Mouse (Mus musculus) heart, embryonic 11.5 days (tissue): ENCODE measurements around the gene Jazf1. TPM values are rescaled to one million over a fixed set of nuclear protein-coding genes. Genes with fewer than 3 reads are reported as not detected.

Experiments used
- ATAC-seq: fragments of 200-750 bp; cut with Nextera tagmentation; replicated peaks from 2 replicates; pipeline ENCODE4 v1.8.0; 2017; ENCODE audit warnings: moderate library complexity; ENCODE audit not compliant: insufficient number of reproducible peaks, low FRiP score, low TSS enrichment
- H3K27ac ChIP-seq: fragments of 300-500 bp; sonication (generic); 2 replicates; pipeline ENCODE4 v1.5.1; 2014; ENCODE audit warnings: mild to moderate bottlenecking, low read depth, low read length
- H3K27me3 ChIP-seq: fragments of 300-500 bp; sonication (generic); 2 replicates; pipeline ENCODE4 v1.6.1; 2014; ENCODE audit warnings: mild to moderate bottlenecking, low read length, mixed read lengths; ENCODE audit not compliant: control insufficient read depth, insufficient read depth
- H3K36me3 ChIP-seq: fragments of 300-500 bp; sonication (generic); 2 replicates; pipeline ENCODE4 v1.6.1; 2014; ENCODE audit warnings: mild to moderate bottlenecking, low read length, moderate library complexity, mixed read lengths; ENCODE audit not compliant: control insufficient read depth, insufficient read depth
- H3K4me1 ChIP-seq: fragments of 300-500 bp; sonication (generic); 2 replicates; pipeline ENCODE4 v1.6.1; 2014; ENCODE audit warnings: low read length; ENCODE audit not compliant: control insufficient read depth, insufficient read depth
- H3K4me2 ChIP-seq: fragments of 300-500 bp; sonication (generic); 2 replicates; pipeline ENCODE4 v1.6.1; 2014; ENCODE audit warnings: mild to moderate bottlenecking, moderate library complexity
- H3K4me3 ChIP-seq: fragments of 300-500 bp; sonication (generic); 2 replicates; pipeline ENCODE4 v1.5.1; 2014; ENCODE audit warnings: low read depth, low read length
- H3K9ac ChIP-seq: fragments of 300-500 bp; sonication (generic); 2 replicates; pipeline ENCODE4 v1.6.1; 2014; ENCODE audit warnings: mild to moderate bottlenecking, low read depth, low read length, moderate library complexity
- H3K9me3 ChIP-seq: fragments of 300-500 bp; sonication (generic); replicated peaks from 2 replicates; pipeline ENCODE4 v1.6.1; 2016; ENCODE audit warnings: low read length; ENCODE audit not compliant: control insufficient read depth
- WGBS: fragments of 180-500 bp; shearing (Covaris S2); extraction: QIAGEN DNeasy Blood & Tissue Kit; methylation state at CpG from one replicate; pipeline ENCODE4 v1.1.7; 2014; ENCODE audit not compliant: insufficient replicate concordance; 5-methylcytosine and 5-hydroxymethylcytosine counted together
- polyA plus RNA-seq: library from polyadenylated mRNA; unstranded; fragments of >200 nt; fragmentation: Nextera tagmentation; extraction: Ambion mirVana; gene quantifications from 2 replicates; pipeline ENCODE4 v1.2.1, GENCODE M21; 2014

The Jazf1 gene
- polyA plus RNA-seq, 1 experiment from 2014 or later: 11.5 TPM

DNA sequence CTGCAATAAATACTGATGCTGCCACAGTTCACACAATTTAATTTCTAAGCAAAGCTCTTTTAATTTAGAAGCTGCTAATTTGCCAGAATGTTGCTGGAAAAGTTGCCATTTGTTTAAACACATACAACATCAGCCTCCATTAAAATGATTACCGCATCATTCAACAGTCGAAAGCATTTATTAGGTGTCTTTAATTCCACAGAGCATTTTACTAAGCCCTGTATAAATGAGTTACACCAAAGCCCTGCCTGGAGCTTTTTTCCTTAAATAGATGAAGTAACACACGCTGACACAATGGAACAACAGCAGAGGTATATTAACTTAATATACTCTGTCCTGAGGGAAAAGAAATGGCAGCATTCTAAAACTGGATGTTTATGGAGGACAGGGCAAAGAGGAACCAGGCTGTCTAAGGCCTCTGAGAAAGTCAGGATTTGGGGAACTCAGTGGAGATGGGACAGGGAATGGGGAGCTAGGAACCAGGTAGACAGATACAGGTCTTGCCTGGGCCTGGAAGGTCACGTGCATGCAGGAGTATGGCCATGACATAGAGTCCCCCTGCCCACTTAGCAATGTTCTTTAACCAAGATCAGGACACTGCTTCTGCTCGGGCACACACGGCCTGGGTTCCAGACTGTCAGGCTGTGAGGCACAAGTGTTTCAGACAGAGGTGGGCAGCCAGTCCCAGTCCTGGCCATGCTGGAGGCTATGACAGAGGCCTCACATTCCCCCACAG, 80.4 kb downstream of the Jazf1 start:
- ATAC-seq: no peak
- no peaks in the 10 kb centered on the region for H3K27me3 ChIP-seq
- 78% methylated on average over 6 of the region's 6 CpGs for WGBS
- H3K9ac ChIP-seq: no peak overlapping the region
- H3K9me3 ChIP-seq: no peaks in the 10 kb centered on the region
- H3K4me1 ChIP-seq: 0 out of 2 replicates have a peak, but pooled peaks cover 2% of the 10 kb centered on the region
- H3K4me3 ChIP-seq: no peak overlapping the region
- no peak overlapping the region for H3K27ac ChIP-seq
- no peak overlapping the region for H3K4me2 ChIP-seq
- H3K36me3 ChIP-seq: no peaks in the 10 kb centered on the region

DNA sequence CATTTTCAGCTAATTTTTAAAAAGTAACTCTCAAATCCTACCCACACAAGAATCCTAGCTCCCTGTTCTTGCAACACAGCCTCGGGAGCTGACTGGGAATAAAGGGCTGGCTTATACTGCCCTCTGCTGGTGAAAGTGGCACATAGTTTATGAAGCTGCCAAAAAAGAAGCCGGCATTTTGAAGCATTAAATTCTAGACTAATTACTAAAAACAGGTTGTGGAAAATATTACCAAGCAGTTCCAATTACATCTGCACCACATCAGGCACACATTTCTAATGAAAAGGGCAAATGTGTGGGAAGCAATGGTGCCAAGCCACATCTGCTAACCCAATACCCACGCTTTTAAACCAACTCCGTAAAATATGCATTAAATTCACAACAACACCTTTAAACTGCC, 81.0 kb downstream of the Jazf1 start:
- Histone ChIP-seq H3K4me2 (no peak overlapping the region), H3K27ac (no peak overlapping the region), H3K4me3 (no peak overlapping the region), H3K9me3 (no peaks in the 10 kb centered on the region), H3K36me3 (no peaks in the 10 kb centered on the region), H3K27me3 (no peaks in the 10 kb centered on the region), H3K9ac (no peak overlapping the region), H3K4me1 (0 out of 2 replicates have a peak, but pooled peaks cover 2% of the 10 kb centered on the region)
- WGBS: 51% methylated on average over 4 of the region's 4 CpGs
- ATAC-seq: no peak

DNA sequence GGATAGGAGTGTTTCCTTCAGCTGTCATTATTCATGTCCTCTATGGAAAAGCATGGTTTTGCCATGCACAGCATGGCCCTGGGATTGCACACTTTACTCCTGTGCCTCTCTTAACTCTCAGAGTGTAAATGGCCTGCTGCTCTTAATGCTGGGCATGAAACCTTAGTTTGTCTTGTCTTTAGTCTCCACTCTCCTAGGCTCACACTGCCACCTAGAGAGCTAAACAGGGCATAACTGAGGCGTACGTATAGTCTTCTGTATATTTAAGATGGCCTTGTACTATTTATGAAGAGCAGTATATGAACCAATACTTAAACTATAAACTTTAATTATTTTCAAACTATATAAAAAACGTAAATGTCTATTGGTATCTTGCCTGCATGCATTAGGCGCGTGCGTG, 86.3 kb downstream of the Jazf1 start:
- Histone ChIP-seq H3K9me3 (no peaks in the 10 kb centered on the region), H3K27ac (no peak overlapping the region), H3K4me3 (no peak overlapping the region), H3K36me3 (no peaks in the 10 kb centered on the region), H3K27me3 (no peaks in the 10 kb centered on the region), H3K4me2 (no peak overlapping the region), H3K4me1 (no peaks in the 10 kb centered on the region), H3K9ac (no peak overlapping the region)
- WGBS: 83% methylated on average over 6 of the region's 6 CpGs
- ATAC-seq: no peak

DNA sequence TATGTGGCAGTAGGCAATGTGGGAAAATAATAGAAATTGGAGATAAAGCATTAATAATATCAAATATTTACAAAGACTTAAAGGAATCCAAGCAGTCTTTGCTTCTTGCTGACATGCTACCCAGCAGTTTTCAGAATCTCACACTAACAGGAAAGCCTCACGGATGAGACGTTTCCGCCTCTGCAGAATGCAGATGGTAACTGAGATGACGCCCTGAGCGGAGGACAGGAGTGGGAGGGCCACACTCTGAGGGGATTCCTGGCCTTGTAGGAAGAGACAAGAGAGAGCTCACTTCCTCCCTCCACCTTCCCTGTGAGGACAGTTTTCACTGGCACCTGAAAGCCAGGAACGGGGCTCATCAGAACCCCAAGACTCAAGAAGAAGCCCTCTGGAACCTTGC, 88.9 kb downstream of the Jazf1 start:
- no peaks in the 10 kb centered on the region for H3K9me3 ChIP-seq
- no peaks in the 10 kb centered on the region for H3K27me3 ChIP-seq
- no peak for ATAC-seq
- no peak overlapping the region for H3K4me3 ChIP-seq
- 83% methylated on average over 6 of the region's 6 CpGs for WGBS
- no peak overlapping the region for H3K9ac ChIP-seq
- no peaks in the 10 kb centered on the region for H3K36me3 ChIP-seq
- no peak overlapping the region for H3K27ac ChIP-seq
- no peak overlapping the region for H3K4me2 ChIP-seq
- no peaks in the 10 kb centered on the region for H3K4me1 ChIP-seq

DNA sequence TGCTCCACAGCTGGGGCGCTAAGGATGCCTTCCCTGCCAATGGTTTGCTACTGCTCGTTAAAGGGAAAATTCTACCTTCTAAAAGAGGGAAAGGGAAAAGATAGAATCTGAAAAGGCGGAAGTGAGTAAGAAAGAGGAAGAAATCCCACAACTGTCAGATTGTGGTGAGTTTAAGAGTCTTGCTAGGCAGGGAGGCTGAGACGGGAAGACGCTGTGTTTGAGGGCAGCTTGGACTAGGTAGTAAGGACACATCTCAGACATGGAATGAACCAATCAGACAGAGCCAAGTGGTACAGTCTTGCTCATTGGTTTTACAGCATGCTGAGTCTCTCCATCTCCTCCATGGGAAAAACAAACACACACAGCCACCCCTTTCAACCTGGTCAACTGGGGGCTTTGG, 95.1 kb downstream of the Jazf1 start:
- whole genome bisulfite sequencing: 89% methylated on average over 5 of the region's 5 CpGs
- Histone ChIP-seq H3K4me1 (peaks cover 3% of the 10 kb centered on the region), H3K9me3 (no peaks in the 10 kb centered on the region), H3K36me3 (no peaks in the 10 kb centered on the region), H3K4me2 (no peak overlapping the region), H3K27me3 (no peaks in the 10 kb centered on the region), H3K27ac (no peak overlapping the region), H3K9ac (no peak overlapping the region), H3K4me3 (no peak overlapping the region)
- ATAC-seq: no peak

DNA sequence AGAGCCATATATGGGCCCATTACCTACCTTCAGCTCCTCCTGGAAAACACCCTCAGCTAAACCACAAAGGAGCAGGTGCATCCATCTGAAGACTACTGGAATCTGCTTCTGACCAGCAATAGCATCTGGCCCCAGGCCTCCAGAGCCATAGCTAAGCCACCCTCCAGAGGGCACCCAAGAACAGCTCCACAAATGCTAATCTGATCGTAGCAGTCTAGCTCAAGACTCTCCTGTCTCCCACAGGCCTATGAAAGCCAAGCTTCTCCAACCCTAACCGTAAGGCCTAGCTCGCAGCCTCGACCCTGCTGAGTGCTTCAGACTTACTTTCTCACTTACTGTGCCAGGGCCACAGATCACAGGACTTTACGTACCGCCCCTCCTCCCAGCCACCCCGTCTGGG, 96.3 kb downstream of the Jazf1 start:
- Histone ChIP-seq H3K9me3 (no peaks in the 10 kb centered on the region), H3K4me2 (no peak overlapping the region), H3K9ac (no peak overlapping the region), H3K36me3 (no peaks in the 10 kb centered on the region), H3K4me3 (no peak overlapping the region), H3K27ac (no peak overlapping the region), H3K27me3 (no peaks in the 10 kb centered on the region), H3K4me1 (peaks cover 11% of the 10 kb centered on the region)
- ATAC-seq: no peak
- WGBS: 59% methylated on average over 7 of the region's 7 CpGs

DNA sequence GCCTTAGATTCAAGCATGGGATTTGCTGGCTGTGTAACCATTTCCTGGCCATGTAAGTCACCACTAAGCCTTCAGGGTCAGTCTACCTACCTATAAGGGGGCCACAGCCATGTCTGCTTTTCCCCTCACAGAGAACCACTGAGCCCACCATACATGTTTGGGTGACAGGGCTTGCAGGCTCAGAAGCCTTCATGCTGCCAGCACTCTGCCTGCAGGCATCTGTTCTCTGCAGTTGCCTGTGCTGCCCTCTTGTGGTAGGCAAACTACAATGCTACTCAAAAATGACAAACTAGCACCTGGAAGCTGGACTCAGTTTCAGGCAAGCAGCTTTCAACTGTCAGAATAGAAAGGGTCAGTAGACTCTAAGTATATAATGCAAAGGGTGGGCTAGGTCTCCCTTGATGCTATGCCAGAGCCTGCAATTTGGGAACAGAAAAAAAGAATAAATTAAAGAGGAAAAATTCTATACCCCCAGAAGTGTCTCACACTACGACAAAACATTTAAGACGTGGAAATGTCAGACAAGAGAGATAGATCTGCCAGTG, 98.6 kb downstream of the Jazf1 start:
- H3K27me3 ChIP-seq: no peaks in the 10 kb centered on the region

DNA sequence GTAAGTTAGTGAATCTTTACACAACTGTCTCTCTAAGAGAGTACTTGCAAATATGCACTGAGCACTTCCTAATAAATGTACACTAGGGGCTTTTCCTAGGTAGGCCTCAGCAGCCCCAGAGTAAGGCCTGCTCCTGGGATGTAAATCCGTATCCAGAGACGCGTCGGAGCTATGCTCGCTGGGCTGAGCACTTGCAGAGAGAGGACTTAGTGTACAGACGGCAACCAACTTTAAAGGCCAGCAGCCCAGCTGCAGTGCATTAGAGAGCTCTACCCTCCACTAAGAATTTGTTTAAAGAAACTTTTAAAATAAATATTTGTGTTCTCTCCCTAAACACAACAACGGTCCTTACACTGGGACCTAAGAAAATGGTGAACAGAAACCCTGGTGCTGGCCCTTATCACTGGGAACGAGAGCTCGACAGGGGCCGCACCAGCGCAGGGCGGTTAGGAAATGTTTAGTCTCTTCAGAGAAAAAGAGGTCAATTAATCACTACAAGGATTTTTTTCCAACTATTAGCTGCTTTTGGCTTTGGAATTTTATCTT, 100.0 kb downstream of the Jazf1 start:
- no peak overlapping the region for H3K9ac ChIP-seq
- WGBS: 39% methylated on average over 12 of the region's 12 CpGs

More for the DNA sequence above, 98.6 kb downstream of the Jazf1 start:
- 87% methylated on average over 2 of the region's 2 CpGs for WGBS
- Histone ChIP-seq H3K36me3 (no peaks in the 10 kb centered on the region), H3K4me1 (peaks cover 24% of the 10 kb centered on the region), H3K9ac (no peak overlapping the region), H3K4me3 (no peak overlapping the region), H3K27ac (no peak overlapping the region), H3K9me3 (no peaks in the 10 kb centered on the region), H3K4me2 (no peak overlapping the region)
- ATAC-seq: no peak

More for the DNA sequence above, 100.0 kb downstream of the Jazf1 start:
- Histone ChIP-seq H3K9me3 (no peaks in the 10 kb centered on the region), H3K27me3 (no peaks in the 10 kb centered on the region), H3K4me1 (peaks cover 36% of the 10 kb centered on the region), H3K27ac (peak overlapping the region; percentile 62; the same call in 1 of the 2 replicates), H3K36me3 (no peaks in the 10 kb centered on the region), H3K4me3 (no peak overlapping the region), H3K4me2 (no peak overlapping the region)
- ATAC-seq: no peak
